Mouse (Mus musculus) skeletal muscle tissue, adult 2 months (tissue): Measurements from ENCODE around the gene Nasp.
"Not testable (repeated sequence)": the region's sequence is repeated elsewhere in the genome, so short reads cannot be mapped to it uniquely, and the experiment has no call there.

Experiments
- DNase-seq: peaks from one replicate; pipeline ENCODE4 v3.0.0-alpha.2; 2012; ENCODE audit warnings: low read depth, low spot score

The Nasp gene

GRCm38 (mm10) chr4:116627722-116628662, at the start of gene Nasp:
Gene Nasp, minus strand, starts transcription at chr4:116627941.
- DNase-seq, result peak; percentile 89

- DNase-seq, result no peak
These were observed 48.3 kb upstream of the Nasp start for GRCm38 (mm10) chr4:116676027-116676426.

- not testable (repeated sequence) for DNase-seq
These were observed 47.0 kb upstream of the Nasp start for GRCm38 (mm10) chr4:116674761-116675160.

GRCm38 (mm10) chr4:116672785-116673184, 45.0 kb upstream of the Nasp start:
- DNase-seq, result no peak

- no peak for DNase-seq
These were observed 41.5 kb upstream of the Nasp start for GRCm38 (mm10) chr4:116669291-116669690.

- peak; percentile 40 for DNase-seq
These were observed 40.4 kb upstream of the Nasp start for GRCm38 (mm10) chr4:116668145-116668544.

- no peak for DNase-seq
These were observed 38.9 kb upstream of the Nasp start for GRCm38 (mm10) chr4:116666625-116667024.

- DNase-seq, result no peak
These were observed 34.3 kb upstream of the Nasp start for GRCm38 (mm10) chr4:116661998-116662397.

GRCm38 (mm10) chr4:116660829-116661228, 33.1 kb upstream of the Nasp start:
- no peak for DNase-seq

GRCm38 (mm10) chr4:116659916-116660315, 32.2 kb upstream of the Nasp start:
- DNase-seq, result not testable (repeated sequence)

GRCm38 (mm10) chr4:116659474-116659873, 31.7 kb upstream of the Nasp start:
- no peak for DNase-seq

GRCm38 (mm10) chr4:116657971-116658370, 30.2 kb upstream of the Nasp start:
- DNase-seq, result no peak

GRCm38 (mm10) chr4:116655658-116656057, 27.9 kb upstream of the Nasp start:
- DNase-seq, result no peak

- no peak for DNase-seq
These were observed 27.4 kb upstream of the Nasp start for GRCm38 (mm10) chr4:116655100-116655499.

- no peak for DNase-seq
These were observed 25.5 kb upstream of the Nasp start for GRCm38 (mm10) chr4:116653228-116653627.

GRCm38 (mm10) chr4:116651797-116652135, 24.0 kb upstream of the Nasp start:
- DNase-seq, result no peak

GRCm38 (mm10) chr4:116650924-116651796, 23.4 kb upstream of the Nasp start, which contains the start of gene Akr1a1:
Gene Akr1a1, minus strand, starts transcription at chr4:116651680.
- peak; percentile 84 for DNase-seq

GRCm38 (mm10) chr4:116650365-116650764, 22.6 kb upstream of the Nasp start:
- no peak for DNase-seq

- no peak for DNase-seq
These were observed 21.7 kb upstream of the Nasp start for GRCm38 (mm10) chr4:116649411-116649810.

GRCm38 (mm10) chr4:116645624-116646023, 17.9 kb upstream of the Nasp start:
- no peak for DNase-seq

- DNase-seq, result peak; percentile 41
These were observed 16.6 kb upstream of the Nasp start for GRCm38 (mm10) chr4:116644326-116644725.

GRCm38 (mm10) chr4:116642071-116642470, 14.3 kb upstream of the Nasp start:
- DNase-seq, result no peak
